Mouse (Mus musculus) liver, embryonic 14.5 days (tissue): ENCODE results near the gene Tenm2. TPM values are rescaled to one million over a fixed set of nuclear protein-coding genes. Genes with fewer than 3 reads are reported as not detected.
A peak's percentile ranks its signal among the peaks of the same experiment; 100 is the strongest.

Experiments used
- ATAC-seq: fragments of 200-750 bp; cut with Nextera tagmentation; 2 replicates; pipeline ENCODE4 v1.8.0; 2017; ENCODE audit warnings: moderate number of reproducible peaks, mild to moderate bottlenecking, moderate library complexity; ENCODE audit not compliant: insufficient read depth
- DNase-seq, 3 experiments: peaks; one replicate each; pipeline ENCODE4 v3.0.0-alpha.2; 2012 to 2013; ENCODE audit warnings: low read depth in 3 of 3, low spot score in 3 of 3
- H3K27ac ChIP-seq: fragments of 300-500 bp; sonication (generic); 2 replicates; pipeline ENCODE4 v1.5.1; 2014; ENCODE audit warnings: moderate library complexity, mild to moderate bottlenecking, control low read depth, inconsistent platforms
- H3K27me3 ChIP-seq: fragments of 300-500 bp; sonication (generic); 2 replicates; pipeline ENCODE4 v1.6.1; 2014; ENCODE audit warnings: mild to moderate bottlenecking, low read length, moderate library complexity; ENCODE audit not compliant: control insufficient read depth, insufficient read depth
- H3K36me3 ChIP-seq: fragments of 300-500 bp; sonication (generic); replicated peaks from 2 replicates; pipeline ENCODE4 v1.6.1; 2014; ENCODE audit warnings: low read depth; ENCODE audit not compliant: control insufficient read depth, insufficient read depth
- H3K4me1 ChIP-seq, 2 experiments: fragments of 200-500 bp in 1 of 2; fragments of 300-500 bp in 1 of 2; sonication (generic) in 1 of 2; replicated peaks; 2 replicates each; pipeline ENCODE4 v1.6.1; 2012 to 2014; ENCODE audit warnings: antibody characterized with exemption in 1 of 2, inconsistent platforms in 1 of 2, low read length in 1 of 2; ENCODE audit not compliant: control insufficient read depth in 2 of 2, insufficient read depth in 2 of 2
- H3K4me2 ChIP-seq: fragments of 300-500 bp; sonication (generic); 2 replicates; pipeline ENCODE4 v1.6.1; 2014; ENCODE audit warnings: low read depth, mild to moderate bottlenecking, control low read depth, moderate library complexity
- H3K4me3 ChIP-seq, 2 experiments: fragments of 200-500 bp in 1 of 2; fragments of 300-500 bp in 1 of 2; sonication (generic) in 1 of 2; 2 replicates each; pipeline ENCODE4 v1.5.1; 2012 to 2014; ENCODE audit warnings: low read depth in 2 of 2, low read length in 2 of 2, mild to moderate bottlenecking in 2 of 2, control low read depth in 1 of 2, inconsistent platforms in 1 of 2, moderate library complexity in 1 of 2; ENCODE audit not compliant: insufficient read depth in 1 of 2
- H3K9ac ChIP-seq: fragments of 300-500 bp; sonication (generic); replicated peaks from 2 replicates; pipeline ENCODE4 v1.6.1; 2014; ENCODE audit warnings: mild to moderate bottlenecking, control low read depth, moderate library complexity
- H3K9me3 ChIP-seq: fragments of 300-500 bp; sonication (generic); 2 replicates; pipeline ENCODE4 v1.6.1; 2016; ENCODE audit warnings: low read length, mixed read lengths; ENCODE audit not compliant: control insufficient read depth
- CTCF ChIP-seq: IDR thresholded peaks from 2 replicates; pipeline ENCODE4 v1.5.1; 2016; ENCODE audit warnings: antibody characterized with exemption, low read depth, control low read depth
- EP300 ChIP-seq: IDR thresholded peaks from 2 replicates; pipeline ENCODE4 v1.6.1; 2016; ENCODE audit warnings: antibody characterized with exemption, low read depth
- WGBS: fragments of 180-500 bp; shearing (Covaris S2); extraction: QIAGEN DNeasy Blood & Tissue Kit; methylation state at CpG from one replicate; pipeline ENCODE4 v1.1.7; 2014; ENCODE audit not compliant: insufficient replicate concordance; 5-methylcytosine and 5-hydroxymethylcytosine counted together
- polyA plus RNA-seq, 2 experiments: library from polyadenylated mRNA; depleted of rRNA in 1 of 2; stranded (reverse) in 1 of 2; unstranded in 1 of 2; fragments of >200 nt; fragmentation: Nextera tagmentation in 1 of 2; extraction: Ambion mirVana in 1 of 2; gene quantifications; 2 replicates each; pipeline versions ENCODE4 v1.2.1 to v1.2.3; 2012 to 2014

Gene Tenm2
- polyA plus RNA-seq, 2 experiments = 0.06 TPM; not detected in 1

DNA sequence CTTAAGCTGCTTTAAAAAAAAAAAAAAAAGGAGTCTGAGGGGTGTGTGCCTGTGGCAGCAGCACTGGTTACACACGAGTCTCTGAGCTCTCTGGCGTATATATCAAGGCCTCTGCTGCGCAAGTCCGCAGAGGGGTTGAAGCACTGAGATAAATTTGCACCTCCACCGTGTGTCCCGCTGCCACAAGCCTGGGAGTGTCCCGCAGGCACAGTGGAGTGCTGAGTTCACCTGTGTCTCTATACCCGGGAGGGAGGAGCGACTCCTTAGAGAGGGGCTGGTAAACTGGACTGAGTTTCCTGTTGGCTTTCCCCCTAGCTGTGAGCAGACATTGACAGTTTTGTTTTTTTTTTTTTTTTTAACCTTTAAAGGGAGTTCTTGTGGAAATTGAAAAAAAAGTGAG, 1082.8 kb downstream of the Tenm2 start:
- no peak overlapping the region for H3K27ac ChIP-seq
- no peaks in the 10 kb centered on the region for H3K4me1 ChIP-seq
- no peak overlapping the region for H3K4me2 ChIP-seq
- no peaks in the 10 kb centered on the region for H3K36me3 ChIP-seq
- no peaks in the 10 kb centered on the region for H3K9me3 ChIP-seq
- DNase-seq (no peak), ATAC-seq (no peak)
- no peak for TF ChIP-seq EP300
- TF ChIP-seq CTCF = no peak
- no peak overlapping the region for H3K9ac ChIP-seq
- whole genome bisulfite sequencing = 12% methylated on average over 9 of the region's 9 CpGs
- no peak overlapping the region for H3K4me3 ChIP-seq
- H3K27me3 ChIP-seq = no peaks in the 10 kb centered on the region

DNA sequence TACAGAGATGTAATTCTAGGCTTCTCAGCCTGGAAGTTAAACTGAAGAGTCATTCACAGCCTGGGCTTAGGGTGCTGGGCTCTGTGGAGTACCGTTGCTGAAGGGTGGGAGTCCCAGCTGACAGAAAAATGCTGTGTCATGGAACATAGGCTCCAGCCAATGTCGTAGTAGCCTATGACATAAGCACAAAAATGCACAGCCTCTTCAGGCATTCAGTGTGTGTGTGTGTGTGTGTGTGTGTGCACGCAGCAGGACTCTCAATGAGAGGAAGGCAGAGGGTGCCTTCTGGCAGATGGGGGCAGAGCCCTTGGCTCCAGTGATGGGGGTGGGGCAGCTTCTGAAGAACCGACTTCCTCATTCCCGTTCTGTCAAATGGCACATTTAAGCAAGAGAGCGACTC, 1083.5 kb downstream of the Tenm2 start:
- TF ChIP-seq CTCF (no peak), EP300 (no peak)
- Histone ChIP-seq H3K4me3 (no peak overlapping the region), H3K27ac (no peak overlapping the region), H3K4me2 (no peak overlapping the region), H3K9ac (no peak overlapping the region), H3K27me3 (no peaks in the 10 kb centered on the region), H3K9me3 (no peaks in the 10 kb centered on the region), H3K36me3 (no peaks in the 10 kb centered on the region), H3K4me1 (no peaks in the 10 kb centered on the region)
- 5% methylated on average over 6 of the region's 6 CpGs for WGBS
- peak in 2 of 3 experiments; percentile 1 to 7 for DNase-seq
- no peak for ATAC-seq

DNA sequence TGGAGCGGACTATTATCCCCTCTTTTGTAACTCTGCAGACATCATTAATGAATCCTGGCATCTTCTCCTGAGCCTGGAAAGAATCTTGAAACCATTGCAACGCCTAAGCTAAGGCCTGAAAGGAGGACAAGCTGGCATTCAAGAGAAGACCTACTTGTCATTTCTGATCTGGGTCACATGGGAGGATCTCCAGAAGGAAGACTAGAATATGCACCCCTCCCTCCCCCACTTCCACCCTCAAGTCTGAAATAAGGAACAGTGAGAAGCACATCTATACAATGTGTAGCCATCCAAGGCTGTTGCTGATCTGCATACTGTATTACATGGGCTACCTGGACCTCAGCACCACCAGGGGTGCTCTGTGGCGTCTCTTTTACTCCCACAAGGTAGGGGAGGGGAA, 1086.7 kb downstream of the Tenm2 start:
- no peaks in the 10 kb centered on the region for H3K36me3 ChIP-seq
- no peak overlapping the region for H3K9ac ChIP-seq
- no peak overlapping the region for H3K27ac ChIP-seq
- TF ChIP-seq EP300 (no peak), CTCF (no peak)
- no peaks in the 10 kb centered on the region for H3K4me1 ChIP-seq
- no peak overlapping the region for H3K4me3 ChIP-seq
- WGBS = 42% methylated on average over 3 of the region's 3 CpGs
- no peaks in the 10 kb centered on the region for H3K9me3 ChIP-seq
- no peak overlapping the region for H3K4me2 ChIP-seq
- DNase-seq (no peak), ATAC-seq (no peak)
- H3K27me3 ChIP-seq = no peaks in the 10 kb centered on the region

DNA sequence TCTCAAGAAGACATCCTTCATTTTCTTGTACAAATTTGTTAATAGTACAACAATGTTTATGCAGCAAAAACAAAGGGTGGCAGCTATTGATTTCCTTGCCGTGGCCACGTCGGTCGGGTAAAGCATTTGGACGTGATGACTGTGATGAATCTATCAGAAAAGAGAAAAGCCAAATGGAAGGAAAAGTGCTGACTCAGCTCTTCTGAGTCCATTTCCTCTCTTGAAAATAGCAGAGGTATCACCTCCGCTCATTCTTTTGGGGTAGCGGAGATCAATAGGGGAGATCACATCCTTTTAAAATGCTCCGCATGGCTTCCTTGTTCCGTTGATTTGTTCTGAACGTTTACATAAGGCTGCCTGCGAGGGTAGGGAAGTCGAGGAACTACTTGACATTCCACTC, 1090.7 kb downstream of the Tenm2 start:
- H3K36me3 ChIP-seq = no peaks in the 10 kb centered on the region
- no peak overlapping the region for H3K9ac ChIP-seq
- WGBS = 58% methylated on average over 12 of the region's 12 CpGs
- H3K27ac ChIP-seq = no peak overlapping the region
- H3K9me3 ChIP-seq = no peaks in the 10 kb centered on the region
- no peaks in the 10 kb centered on the region for H3K27me3 ChIP-seq
- no peak for DNase-seq
- ATAC-seq = no peak
- H3K4me1 ChIP-seq = no peaks in the 10 kb centered on the region
- H3K4me3 ChIP-seq = no peak overlapping the region
- no peak overlapping the region for H3K4me2 ChIP-seq
- TF ChIP-seq CTCF (no peak), EP300 (no peak)

DNA sequence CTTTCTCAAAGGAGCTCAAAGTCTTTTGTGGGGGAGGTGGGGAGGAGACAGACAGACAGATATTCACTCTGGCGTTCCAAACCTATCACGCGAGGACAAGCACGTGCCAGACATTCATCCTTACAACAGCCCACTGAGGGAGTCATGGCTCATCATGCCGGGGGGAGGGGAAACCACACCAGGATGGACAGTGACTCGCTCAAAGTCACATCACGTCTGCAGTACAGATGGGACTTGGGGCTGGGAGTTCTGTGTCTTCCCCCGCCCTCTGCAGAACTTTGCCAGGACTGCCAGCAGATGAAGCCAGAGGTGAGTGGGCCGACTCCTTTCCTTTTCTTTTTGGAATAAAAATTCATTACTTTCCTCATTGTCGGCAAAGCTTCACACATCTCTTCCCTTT, 1095.4 kb downstream of the Tenm2 start:
- no peaks in the 10 kb centered on the region for H3K4me1 ChIP-seq
- H3K9me3 ChIP-seq = no peaks in the 10 kb centered on the region
- TF ChIP-seq CTCF (no peak), EP300 (no peak)
- no peaks in the 10 kb centered on the region for H3K27me3 ChIP-seq
- H3K4me3 ChIP-seq = no peak overlapping the region
- H3K4me2 ChIP-seq = no peak overlapping the region
- ATAC-seq = no peak
- no peak overlapping the region for H3K9ac ChIP-seq
- no peaks in the 10 kb centered on the region for H3K36me3 ChIP-seq
- H3K27ac ChIP-seq = no peak overlapping the region
- no peak for DNase-seq
- 68% methylated on average over 10 of the region's 10 CpGs for WGBS
